Comparison of ENCODE assay signal across 26 mouse cellular contexts in the genomic region with DNA sequence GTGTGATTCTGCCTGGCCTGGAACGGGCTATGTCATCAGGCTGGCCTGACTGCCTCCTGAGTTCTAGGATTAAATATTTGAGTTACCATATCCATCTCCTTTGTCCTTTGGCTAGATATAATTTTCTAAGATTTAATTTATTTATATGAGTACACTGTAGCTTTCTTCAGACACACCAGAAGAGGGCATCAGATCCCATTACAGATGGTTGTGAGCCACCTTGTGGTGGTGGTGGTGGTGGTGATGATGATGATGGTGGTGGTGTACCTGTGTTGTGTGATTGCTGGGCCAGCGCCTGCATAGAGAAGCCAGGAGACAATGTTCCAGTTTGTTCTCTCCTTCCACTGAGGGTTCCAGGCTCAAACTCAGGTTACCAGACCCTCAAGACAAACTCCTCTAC. TPM values are rescaled to one million over a fixed set of nuclear protein-coding genes. Genes with fewer than 3 reads are reported as not detected.
A peak's percentile ranks its signal among the peaks of the same experiment; 100 is the strongest.
DNase-seq lines count a peak whose midpoint lies in the region; ATAC-seq and TF ChIP-seq lines count a peak whose summit lies in the region.
"Had no signal": no experiment of that assay in that cellular context is flagged by ENCODE, and none has a peak within 500 bp of the region (broad histone marks: within the 10 kb centered on the region; RNA-seq: fewer than 3 reads in every experiment).

No protein-coding gene starts in this region.

- no peak overlapping the region for H3K27ac ChIP-seq in cerebellum, adult 2 months (ENCODE audit: insufficient read depth, low read length)
- H3K27ac ChIP-seq in intestine, postnatal 0 days (ENCODE audit: low read depth, low read length) = no peak overlapping the region
- H3K27ac ChIP-seq in intestine, embryonic 15.5 days = no peak overlapping the region
- H3K27ac ChIP-seq in liver, postnatal 0 days (ENCODE audit: low read depth) = no peak overlapping the region
- no peak overlapping the region for H3K27ac ChIP-seq in stomach, postnatal 0 days (replicated peaks)
- H3K27ac ChIP-seq: embryonic facial prominence, embryonic 12.5 days; forebrain, embryonic 15.5 days; heart, embryonic 10.5 days; hindbrain, embryonic 13.5 days; kidney, embryonic 15.5 days; stomach, embryonic 15.5 days had no signal

- TF ChIP-seq EP300 in liver, postnatal 0 days (IDR thresholded peaks at IDR 0.05; ENCODE audit: low read depth) = no peak
- TF ChIP-seq EP300 in stomach, postnatal 0 days (optimal IDR thresholded peaks at IDR 0.05) = no peak

- ATAC-seq in intestine, postnatal 0 days = no peak
- ATAC-seq in intestine, embryonic 15.5 days = no peak
- ATAC-seq in liver, postnatal 0 days = no peak
- ATAC-seq in stomach, postnatal 0 days (ENCODE audit: low FRiP score, low TSS enrichment) = no peak
- ATAC-seq: forebrain, embryonic 15.5 days had no signal

- no peaks in the 10 kb centered on the region; the same call in 1 of the 2 replicates for H3K4me1 ChIP-seq in cerebellum, adult 2 months (ENCODE audit: control insufficient read depth, insufficient read depth, low read length)
- H3K4me1 ChIP-seq in intestine, postnatal 0 days (replicated peaks; ENCODE audit: control insufficient read depth, insufficient read depth, low read length) = no peaks in the 10 kb centered on the region
- H3K4me1 ChIP-seq in intestine, embryonic 15.5 days (replicated peaks) = peaks cover 3% of the 10 kb centered on the region; the same call in 1 of the 2 replicates
- peaks cover 18% of the 10 kb centered on the region for H3K4me1 ChIP-seq in liver, postnatal 0 days (ENCODE audit: insufficient read depth)
- no peaks in the 10 kb centered on the region for H3K4me1 ChIP-seq in stomach, postnatal 0 days (replicated peaks; ENCODE audit: control insufficient read depth, insufficient read depth)
- H3K4me1 ChIP-seq: heart, embryonic 10.5 days; stomach, embryonic 15.5 days had no signal

- DNase-seq in cerebellum, adult 2 months = no peak
- no peak for DNase-seq in cerebellum, postnatal 14 days
- DNase-seq in liver, postnatal 0 days = no peak
- no peak for DNase-seq in liver
- DNase-seq in stomach, postnatal 0 days (ENCODE audit: low spot score) = no peak
- DNase-seq: adrenal gland, adult 8-10 months; cerebellum, adult 8-10 months; cerebellum, postnatal 36 days; embryo, embryonic 11 days; heart, postnatal 4 days; kidney, adult 11 months; kidney, postnatal 36 days; layer of hippocampus, postnatal 36 days; lung, adult 18-20 months; lung, postnatal 36 days; thymus, postnatal 14 days had no signal

- TF ChIP-seq POLR2A in cerebellum, adult 2 months (IDR thresholded peaks at IDR 0.05; ENCODE audit: borderline replicate concordance, insufficient read depth, low read length) = no peak

- no peaks in the 10 kb centered on the region for H3K27me3 ChIP-seq in cerebellum, adult 2 months (ENCODE audit: control insufficient read depth, insufficient read depth, low read length)
- H3K27me3 ChIP-seq in intestine, postnatal 0 days (replicated peaks; ENCODE audit: control insufficient read depth, insufficient read depth, low read length) = no peaks in the 10 kb centered on the region
- no peaks in the 10 kb centered on the region for H3K27me3 ChIP-seq in intestine, embryonic 15.5 days (replicated peaks)
- H3K27me3 ChIP-seq in liver, postnatal 0 days (ENCODE audit: insufficient read depth, low read length) = no peaks in the 10 kb centered on the region
- no peaks in the 10 kb centered on the region for H3K27me3 ChIP-seq in stomach, postnatal 0 days (ENCODE audit: control insufficient read depth, insufficient read depth, low read length)
- H3K27me3 ChIP-seq: CH12.LX; embryonic facial prominence, embryonic 12.5 days; forebrain, embryonic 15.5 days; hindbrain, embryonic 13.5 days; kidney, embryonic 15.5 days; stomach, embryonic 15.5 days had no signal

- 97% methylated on average over 2 of the region's 2 CpGs for WGBS in cerebellum, adult 2 months
- WGBS in intestine, postnatal 0 days = 93% methylated on average over 2 of the region's 2 CpGs
- WGBS in intestine, embryonic 15.5 days = 86% methylated on average over 2 of the region's 2 CpGs
- WGBS in liver, postnatal 0 days (ENCODE audit: insufficient replicate concordance) = 88% methylated on average over 2 of the region's 2 CpGs
- 91% methylated on average over 2 of the region's 2 CpGs for WGBS in stomach, postnatal 0 days

- no peak overlapping the region for H3K4me3 ChIP-seq in cerebellum, adult 2 months (replicated peaks; ENCODE audit: insufficient read depth, low read depth, low read length)
- no peak overlapping the region for H3K4me3 ChIP-seq in intestine, postnatal 0 days (ENCODE audit: low read depth, low read length)
- H3K4me3 ChIP-seq in intestine, embryonic 15.5 days (replicated peaks) = no peak overlapping the region
- no peak overlapping the region for H3K4me3 ChIP-seq in liver, postnatal 0 days (ENCODE audit: low read depth, low read length)
- H3K4me3 ChIP-seq in stomach, postnatal 0 days (ENCODE audit: low read depth, low read length) = no peak overlapping the region
- H3K4me3 ChIP-seq: embryonic facial prominence, embryonic 12.5 days; forebrain, embryonic 15.5 days; heart, embryonic 10.5 days; hindbrain, embryonic 13.5 days; kidney, embryonic 15.5 days; stomach, embryonic 15.5 days had no signal

- H3K9ac ChIP-seq in intestine, postnatal 0 days (ENCODE audit: low read depth, low read length) = no peak overlapping the region
- H3K9ac ChIP-seq in intestine, embryonic 15.5 days = no peak overlapping the region
- no peak overlapping the region for H3K9ac ChIP-seq in liver, postnatal 0 days (replicated peaks)
- no peak overlapping the region for H3K9ac ChIP-seq in stomach, postnatal 0 days (ENCODE audit: low read length)
- H3K9ac ChIP-seq: embryonic facial prominence, embryonic 12.5 days; forebrain, embryonic 15.5 days; hindbrain, embryonic 13.5 days; kidney, embryonic 15.5 days; stomach, embryonic 15.5 days had no signal

- H3K36me3 ChIP-seq in intestine, postnatal 0 days (ENCODE audit: control insufficient read depth, insufficient read depth) = no peaks in the 10 kb centered on the region
- H3K36me3 ChIP-seq in intestine, embryonic 15.5 days = no peaks in the 10 kb centered on the region
- no peaks in the 10 kb centered on the region for H3K36me3 ChIP-seq in liver, postnatal 0 days (replicated peaks; ENCODE audit: insufficient read depth, low read length)
- H3K36me3 ChIP-seq in stomach, postnatal 0 days (ENCODE audit: control insufficient read depth, insufficient read depth, low read length) = no peaks in the 10 kb centered on the region
- H3K36me3 ChIP-seq: embryonic facial prominence, embryonic 12.5 days; forebrain, embryonic 15.5 days; heart, embryonic 10.5 days; hindbrain, embryonic 13.5 days; kidney, embryonic 15.5 days; stomach, embryonic 15.5 days had no signal

- H3K4me2 ChIP-seq in intestine, postnatal 0 days (replicated peaks; ENCODE audit: low read depth) = no peak overlapping the region
- no peak overlapping the region for H3K4me2 ChIP-seq in intestine, embryonic 15.5 days (replicated peaks)
- H3K4me2 ChIP-seq in liver, postnatal 0 days (ENCODE audit: low read depth, low read length) = no peak overlapping the region
- H3K4me2 ChIP-seq in stomach, postnatal 0 days (replicated peaks; ENCODE audit: low read depth) = no peak overlapping the region
- H3K4me2 ChIP-seq: embryonic facial prominence, embryonic 12.5 days; forebrain, embryonic 15.5 days; hindbrain, embryonic 13.5 days; kidney, embryonic 15.5 days; midbrain, embryonic 11.5 days; stomach, embryonic 15.5 days had no signal

- TF ChIP-seq CTCF in cerebellum, adult 2 months (IDR thresholded peaks at IDR 0.05; ENCODE audit: borderline replicate concordance, insufficient read depth, low read depth, low read length) = 0 out of 2 replicates have a peak, but pooled peaks have one; percentile 1
- TF ChIP-seq CTCF in intestine, postnatal 0 days (IDR thresholded peaks at IDR 0.05; ENCODE audit: low read depth) = peak; percentile 32
- TF ChIP-seq CTCF in liver, postnatal 0 days (IDR thresholded peaks at IDR 0.05; ENCODE audit: low read depth) = 0 out of 2 replicates have a peak, but pooled peaks have one; percentile 17
- TF ChIP-seq CTCF in stomach, postnatal 0 days (IDR thresholded peaks at IDR 0.05; ENCODE audit: low read depth) = peak; percentile 36

- H3K9me3 ChIP-seq in intestine, postnatal 0 days (ENCODE audit: control insufficient read depth) = no peaks in the 10 kb centered on the region
- no peaks in the 10 kb centered on the region for H3K9me3 ChIP-seq in intestine, embryonic 15.5 days
- H3K9me3 ChIP-seq in liver, postnatal 0 days (ENCODE audit: low read length) = no peaks in the 10 kb centered on the region
- H3K9me3 ChIP-seq in stomach, postnatal 0 days (ENCODE audit: control insufficient read depth, low read length) = no peaks in the 10 kb centered on the region
- H3K9me3 ChIP-seq: embryonic facial prominence, embryonic 12.5 days; forebrain, embryonic 15.5 days; heart, embryonic 10.5 days; hindbrain, embryonic 13.5 days; kidney, embryonic 15.5 days; stomach, embryonic 15.5 days had no signal

RNA-seq across cellular contexts. Expression of gene Phf20, which starts 4.7 kb away (rescaled TPM):
- 44.6 and 48.3 TPM in 2 replicates for polyA plus RNA-seq in cerebellum, adult 2 months (2012; rRNA removed)
- polyA plus RNA-seq in intestine, postnatal 0 days (2015; fragmentation: Nextera tagmentation; extraction: Ambion mirVana) = 20.9 and 24.2 TPM in 2 replicates
- polyA plus RNA-seq in intestine, embryonic 15.5 days (2015; fragmentation: Nextera tagmentation; extraction: Ambion mirVana) = 56.8 and 72.4 TPM in 2 replicates
- 11.7 and 15.0 TPM in 2 replicates for polyA plus RNA-seq in liver, postnatal 0 days (2015; fragmentation: Nextera tagmentation; extraction: Ambion mirVana)
- 28.4 and 29.3 TPM in 2 replicates for polyA plus RNA-seq in stomach, postnatal 0 days (2015; fragmentation: Nextera tagmentation; extraction: Ambion mirVana)

RNA-seq across cellular contexts. Expression of gene Rbm39, which starts 11.5 kb away (rescaled TPM):
- 144 and 145 TPM in 2 replicates for polyA plus RNA-seq in cerebellum, adult 2 months (2012; rRNA removed)
- polyA plus RNA-seq in intestine, postnatal 0 days (2015; fragmentation: Nextera tagmentation; extraction: Ambion mirVana) = 326 and 348 TPM in 2 replicates
- 486 and 571 TPM in 2 replicates for polyA plus RNA-seq in intestine, embryonic 15.5 days (2015; fragmentation: Nextera tagmentation; extraction: Ambion mirVana)
- 228 and 239 TPM in 2 replicates for polyA plus RNA-seq in liver, postnatal 0 days (2015; fragmentation: Nextera tagmentation; extraction: Ambion mirVana)
- 335 and 349 TPM in 2 replicates for polyA plus RNA-seq in stomach, postnatal 0 days (2015; fragmentation: Nextera tagmentation; extraction: Ambion mirVana)

RNA-seq across cellular contexts. Expression of gene Nfs1, which starts 47.6 kb away (rescaled TPM):
- 67.5 and 71.7 TPM in 2 replicates for polyA plus RNA-seq in cerebellum, adult 2 months (2012; rRNA removed)
- polyA plus RNA-seq in intestine, postnatal 0 days (2015; fragmentation: Nextera tagmentation; extraction: Ambion mirVana) = 41.1 and 44.8 TPM in 2 replicates
- polyA plus RNA-seq in intestine, embryonic 15.5 days (2015; fragmentation: Nextera tagmentation; extraction: Ambion mirVana) = 62.3 and 63.0 TPM in 2 replicates
- 38.9 and 40.2 TPM in 2 replicates for polyA plus RNA-seq in liver, postnatal 0 days (2015; fragmentation: Nextera tagmentation; extraction: Ambion mirVana)
- polyA plus RNA-seq in stomach, postnatal 0 days (2015; fragmentation: Nextera tagmentation; extraction: Ambion mirVana) = 40.3 and 43.5 TPM in 2 replicates

RNA-seq across cellular contexts. Expression of gene Romo1, which starts 47.7 kb away (rescaled TPM):
- polyA plus RNA-seq in cerebellum, adult 2 months (2012; rRNA removed) = 245 and 250 TPM in 2 replicates
- 424 and 433 TPM in 2 replicates for polyA plus RNA-seq in intestine, postnatal 0 days (2015; fragmentation: Nextera tagmentation; extraction: Ambion mirVana)
- 363 and 370 TPM in 2 replicates for polyA plus RNA-seq in intestine, embryonic 15.5 days (2015; fragmentation: Nextera tagmentation; extraction: Ambion mirVana)
- 292 and 295 TPM in 2 replicates for polyA plus RNA-seq in liver, postnatal 0 days (2015; fragmentation: Nextera tagmentation; extraction: Ambion mirVana)
- polyA plus RNA-seq in stomach, postnatal 0 days (2015; fragmentation: Nextera tagmentation; extraction: Ambion mirVana) = 378 and 415 TPM in 2 replicates
